Mouse (Mus musculus) brain, embryonic 14.5 days (tissue): ENCODE results near the gene Gm13889.

Experiments used
- CTCF ChIP-seq: fragments of 200-500 bp; IDR thresholded peaks from 2 replicates; pipeline ENCODE4 v1.5.1; 2012; ENCODE audit warnings: inconsistent platforms, mild to moderate bottlenecking, moderate library complexity, borderline replicate concordance; ENCODE audit not compliant: insufficient read depth, insufficient read length; ENCODE audit errors: extremely low read depth
- POLR2A ChIP-seq: fragments of 200-500 bp; IDR thresholded peaks from 2 replicates; pipeline ENCODE4 v1.6.1; 2012; ENCODE audit warnings: mild to moderate bottlenecking, inconsistent platforms, borderline replicate concordance; ENCODE audit not compliant: poor library complexity, insufficient read depth, insufficient read length, severe bottlenecking; ENCODE audit errors: extremely low read depth

GRCm38 (mm10) chr2:94001918-94002317, 44.9 kb upstream of the Gm13889 start:
- TF ChIP-seq POLR2A (no peak), CTCF (no peak)
